Mouse (Mus musculus) layer of hippocampus, adult 11-12 months (tissue): Measurements from ENCODE around the gene Srebf2.
A peak's percentile ranks its signal among the peaks of the same experiment; 100 is the strongest.
"Not testable (repeated sequence)": the region's sequence is repeated elsewhere in the genome, so short reads cannot be mapped to it uniquely, and the experiment has no call there.

Source experiments
- DNase-seq: peaks from one replicate; pipeline ENCODE4 v3.0.0; 2022; ENCODE audit warnings: low spot score

The Srebf2 gene

GRCm38 (mm10) chr15:82225769-82226168, 78.8 kb downstream of the Srebf2 start:
- DNase-seq: no peak

- DNase-seq: no peak
These were observed 82.6 kb downstream of the Srebf2 start for GRCm38 (mm10) chr15:82229542-82230045.

- DNase-seq: no peak
These were observed 83.2 kb downstream of the Srebf2 start for GRCm38 (mm10) chr15:82230098-82230611.

GRCm38 (mm10) chr15:82231100-82231499, 84.1 kb downstream of the Srebf2 start:
- no peak for DNase-seq

GRCm38 (mm10) chr15:82231591-82232378, 84.8 kb downstream of the Srebf2 start:
- no peak for DNase-seq

- DNase-seq: no peak
These were observed 85.7 kb downstream of the Srebf2 start for GRCm38 (mm10) chr15:82232651-82233050.

GRCm38 (mm10) chr15:82235661-82236060, 88.7 kb downstream of the Srebf2 start:
- DNase-seq: no peak

- DNase-seq: peak; percentile 83
These were observed 89.6 kb downstream of the Srebf2 start for GRCm38 (mm10) chr15:82236565-82236964.

- DNase-seq: no peak
These were observed 96.3 kb downstream of the Srebf2 start for GRCm38 (mm10) chr15:82243311-82243710.

- DNase-seq: no peak
These were observed 96.7 kb downstream of the Srebf2 start for GRCm38 (mm10) chr15:82243742-82244114.

GRCm38 (mm10) chr15:82244115-82244804, 97.3 kb downstream of the Srebf2 start, which contains the start of gene Cenpm:
Gene Cenpm (minus strand): TSS chr15:82244748.
- DNase-seq: peak; percentile 91

- DNase-seq: not testable (repeated sequence)
These were observed 97.8 kb downstream of the Srebf2 start for GRCm38 (mm10) chr15:82244805-82245161.

- DNase-seq: no peak
These were observed 100.3 kb downstream of the Srebf2 start for GRCm38 (mm10) chr15:82247131-82247776.

GRCm38 (mm10) chr15:82251579-82251978, 104.6 kb downstream of the Srebf2 start:
- no peak for DNase-seq

GRCm38 (mm10) chr15:82252097-82252496, 105.1 kb downstream of the Srebf2 start, which contains the start of gene 1500009C09Rik:
Gene 1500009C09Rik (plus strand): TSS chr15:82252397.
- no peak for DNase-seq
